Mouse (Mus musculus): ENCODE measurements around the gene Tcf7.

DNA sequence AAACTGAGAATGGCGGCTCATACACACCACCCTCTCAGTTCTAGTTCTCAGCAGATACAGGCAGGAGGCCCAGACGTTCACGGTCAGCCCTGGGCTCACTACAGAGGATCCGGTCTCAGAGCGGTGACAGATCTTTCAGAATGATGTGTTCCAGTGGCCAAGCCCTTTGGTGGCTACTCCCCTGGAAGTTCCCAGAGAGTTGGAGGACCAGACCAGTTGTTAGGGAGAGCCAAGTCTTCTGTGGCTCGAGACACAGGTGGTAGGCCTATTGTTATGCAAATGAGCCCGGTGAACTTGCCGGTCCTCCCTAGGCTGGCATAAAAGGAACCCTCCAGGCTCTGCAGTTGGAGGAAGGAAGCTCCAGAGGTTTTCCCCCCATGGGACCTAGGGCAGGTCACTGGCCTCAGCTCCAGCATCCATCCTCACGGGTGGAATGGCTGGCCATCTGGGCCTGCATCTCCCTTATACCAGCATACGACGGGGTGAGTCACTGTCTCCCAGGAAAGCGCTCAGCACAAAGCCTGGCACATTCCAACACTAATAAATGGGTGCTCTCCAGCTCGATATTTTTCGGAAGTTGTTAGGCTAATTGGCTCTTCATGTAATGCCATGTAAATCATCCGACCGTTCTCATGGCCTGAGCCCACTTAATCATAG lies 3.6 kb upstream of the Tcf7 start:
- TF ChIP-seq CTCF (IDR thresholded peaks at IDR 0.05; ENCODE audit: borderline replicate concordance, control insufficient read depth, extremely low read depth, insufficient read depth, low read length, poor library complexity) (no peak), POLR2A (IDR thresholded peaks at IDR 0.05; ENCODE audit: control insufficient read depth, extremely low read depth, insufficient read depth, low read length, poor library complexity) (no peak)

Data from thymus, adult 2 months (tissue).